Mouse (Mus musculus): Measurements from ENCODE around the gene Ankrd65. TPM values are rescaled to one million over a fixed set of nuclear protein-coding genes. Genes with fewer than 3 reads are reported as not detected.

Gene Ankrd65
- total and polyA plus RNA-seq, 3 experiments: 0.12 TPM; not detected in 2

DNA sequence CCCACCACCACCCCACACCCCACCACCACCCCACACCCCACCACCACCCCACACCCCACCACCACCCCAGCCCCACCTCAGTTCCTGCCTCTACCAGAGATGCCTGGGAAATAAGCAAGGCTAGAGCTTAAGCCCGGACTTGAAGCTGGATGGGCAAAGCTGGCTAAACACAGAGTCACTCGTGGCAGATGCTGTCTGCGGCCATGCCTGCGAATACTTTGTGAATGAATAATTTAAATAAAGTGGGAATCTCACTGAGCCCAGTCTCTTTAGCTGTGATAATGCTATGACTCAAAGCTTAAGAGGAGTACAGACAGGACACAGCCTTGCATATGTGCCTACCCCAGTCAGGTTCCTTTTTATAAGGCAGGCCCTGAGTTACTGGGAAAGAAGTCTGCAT lies 10.7 kb upstream of the Ankrd65 start:
- H3K36me3 ChIP-seq (ENCODE audit: control insufficient read depth in 1 of 2, insufficient read depth in 2 of 2, low read length in 2 of 2): peaks cover 0 to 10% of the 10 kb centered on the region in 2 experiments; a peak in 2 of 4 replicates
- peaks cover 10 to 22% of the 10 kb centered on the region in 2 experiments for H3K4me1 ChIP-seq (ENCODE audit: control insufficient read depth in 1 of 2, insufficient read depth in 2 of 2, low read length in 2 of 2)
- TF ChIP-seq MYB (IDR thresholded peaks at IDR 0.05; ENCODE audit: low read depth, low read length) (no peak), NRF1 (IDR thresholded peaks at IDR 0.05; ENCODE audit: insufficient read depth, low read depth, low read length, poor library complexity, severe bottlenecking) (no peak), TCF12 (IDR thresholded peaks at IDR 0.05; ENCODE audit: low read depth, low read length) (no peak), USF1 (IDR thresholded peaks at IDR 0.05; ENCODE audit: low read depth, low read length) (no peak), ELF1 (IDR thresholded peaks at IDR 0.05; ENCODE audit: low read depth, low read length) (no peak), ZC3H11A (IDR thresholded peaks at IDR 0.05; ENCODE audit: low read depth, low read length) (no peak), ZMIZ1 (IDR thresholded peaks at IDR 0.05; ENCODE audit: low read depth, low read length) (no peak)
- H3K27me3 ChIP-seq (ENCODE audit: control insufficient read depth in 1 of 2, insufficient read depth in 2 of 2, low read length in 2 of 2): no peaks in the 10 kb centered on the region
- no peak overlapping the region for H3K4me3 ChIP-seq (ENCODE audit: control insufficient read depth in 1 of 2, insufficient read depth in 1 of 2, low read depth in 2 of 2, low read length in 2 of 2)
- H3K9ac ChIP-seq (ENCODE audit: control insufficient read depth, low read depth, low read length, poor library complexity, severe bottlenecking): no peak overlapping the region
- H3K27ac ChIP-seq (ENCODE audit: control insufficient read depth, low read depth, low read length): no peak overlapping the region
- H3K79me2 ChIP-seq (ENCODE audit: control insufficient read depth, insufficient read depth, low read length, poor library complexity): no peaks in the 10 kb centered on the region; the same call in 1 of the 2 replicates
- no peaks in the 10 kb centered on the region for H3K9me3 ChIP-seq (replicated peaks; ENCODE audit: insufficient read depth, low read length)
- no peak for DNase-seq (ENCODE audit: low read depth, low spot score)

DNA sequence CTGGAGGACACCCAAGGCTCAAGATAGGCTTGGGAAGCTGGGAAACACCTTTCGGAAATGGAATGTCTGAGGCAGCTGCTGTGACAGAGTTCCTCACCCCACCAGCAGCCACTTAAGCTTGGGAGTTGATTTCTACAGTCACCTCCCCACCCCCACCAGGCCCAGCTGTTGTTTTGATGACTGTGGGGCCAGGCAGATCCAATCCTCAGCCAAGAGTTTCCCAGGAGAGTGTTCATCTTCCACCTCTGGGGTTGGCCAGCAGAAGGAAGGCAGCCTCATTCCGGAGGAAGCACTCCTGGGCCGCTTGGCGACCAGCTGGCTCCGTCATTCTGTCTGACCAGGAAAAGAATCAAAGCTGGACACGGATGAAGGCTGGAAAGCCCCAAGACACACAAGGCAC lies 9.3 kb upstream of the Ankrd65 start:
- Histone ChIP-seq H3K9ac (ENCODE audit: control insufficient read depth, low read depth, low read length, poor library complexity, severe bottlenecking) (no peak overlapping the region), H3K36me3 (ENCODE audit: control insufficient read depth in 1 of 2, insufficient read depth in 2 of 2, low read length in 2 of 2) (peaks cover 0 to 16% of the 10 kb centered on the region in 2 experiments; a peak in 2 of 4 replicates), H3K4me3 (ENCODE audit: control insufficient read depth in 1 of 2, insufficient read depth in 1 of 2, low read depth in 2 of 2, low read length in 2 of 2) (no peak overlapping the region), H3K4me1 (ENCODE audit: control insufficient read depth in 1 of 2, insufficient read depth in 2 of 2, low read length in 2 of 2) (peaks cover 18 to 24% of the 10 kb centered on the region in 2 experiments), H3K27ac (ENCODE audit: control insufficient read depth, low read depth, low read length) (no peak overlapping the region), H3K27me3 (ENCODE audit: control insufficient read depth in 1 of 2, insufficient read depth in 2 of 2, low read length in 2 of 2) (no peaks in the 10 kb centered on the region), H3K79me2 (ENCODE audit: control insufficient read depth, insufficient read depth, low read length, poor library complexity) (no peaks in the 10 kb centered on the region; the same call in 1 of the 2 replicates), H3K9me3 (replicated peaks; ENCODE audit: insufficient read depth, low read length) (no peaks in the 10 kb centered on the region)
- no peak for DNase-seq (ENCODE audit: low read depth, low spot score)
- TF ChIP-seq HCFC1 (IDR thresholded peaks at IDR 0.05; ENCODE audit: low read depth, low read length) (no peak), RAD21 (IDR thresholded peaks at IDR 0.05; ENCODE audit: low read depth, low read length) (no peak), MYB (IDR thresholded peaks at IDR 0.05; ENCODE audit: low read depth, low read length) (no peak), TAL1 (IDR thresholded peaks at IDR 0.05; ENCODE audit: low read length) (no peak), GABPA (IDR thresholded peaks at IDR 0.05; ENCODE audit: low read depth, low read length) (no peak), MXI1 (IDR thresholded peaks at IDR 0.05; ENCODE audit: low read depth, low read length) (no peak), ZMIZ1 (IDR thresholded peaks at IDR 0.05; ENCODE audit: low read depth, low read length) (no peak), POLR2AphosphoS5 (IDR thresholded peaks at IDR 0.05; ENCODE audit: borderline replicate concordance, low read depth, low read length) (no peak)

Data from MEL (cell line).